Mouse (Mus musculus) right cerebral cortex, postnatal 36 days (tissue): Measurements from ENCODE around the gene Ascl2.

ENCODE experiments used
- DNase-seq, 2 experiments: peaks; one replicate each; pipeline ENCODE4 v3.0.0; 2022; ENCODE audit warnings: low spot score in 2 of 2, mixed read lengths in 1 of 2

Gene Ascl2

GRCm38 (mm10) chr7:142968809-142969511 lies at the start of gene Ascl2:
Ascl2 (minus strand) TSS chr7:142969264.
- no peak for DNase-seq

GRCm38 (mm10) chr7:143017181-143017580 lies 48.1 kb upstream of the Ascl2 start:
- DNase-seq, result no peak

- DNase-seq, result no peak
Measured at GRCm38 (mm10) chr7:143016424-143017142, 47.5 kb upstream of the Ascl2 start.

- DNase-seq, result peak in 1 of 2 experiments; percentile 42
Measured at GRCm38 (mm10) chr7:143015755-143016423, 46.8 kb upstream of the Ascl2 start.

DNA sequence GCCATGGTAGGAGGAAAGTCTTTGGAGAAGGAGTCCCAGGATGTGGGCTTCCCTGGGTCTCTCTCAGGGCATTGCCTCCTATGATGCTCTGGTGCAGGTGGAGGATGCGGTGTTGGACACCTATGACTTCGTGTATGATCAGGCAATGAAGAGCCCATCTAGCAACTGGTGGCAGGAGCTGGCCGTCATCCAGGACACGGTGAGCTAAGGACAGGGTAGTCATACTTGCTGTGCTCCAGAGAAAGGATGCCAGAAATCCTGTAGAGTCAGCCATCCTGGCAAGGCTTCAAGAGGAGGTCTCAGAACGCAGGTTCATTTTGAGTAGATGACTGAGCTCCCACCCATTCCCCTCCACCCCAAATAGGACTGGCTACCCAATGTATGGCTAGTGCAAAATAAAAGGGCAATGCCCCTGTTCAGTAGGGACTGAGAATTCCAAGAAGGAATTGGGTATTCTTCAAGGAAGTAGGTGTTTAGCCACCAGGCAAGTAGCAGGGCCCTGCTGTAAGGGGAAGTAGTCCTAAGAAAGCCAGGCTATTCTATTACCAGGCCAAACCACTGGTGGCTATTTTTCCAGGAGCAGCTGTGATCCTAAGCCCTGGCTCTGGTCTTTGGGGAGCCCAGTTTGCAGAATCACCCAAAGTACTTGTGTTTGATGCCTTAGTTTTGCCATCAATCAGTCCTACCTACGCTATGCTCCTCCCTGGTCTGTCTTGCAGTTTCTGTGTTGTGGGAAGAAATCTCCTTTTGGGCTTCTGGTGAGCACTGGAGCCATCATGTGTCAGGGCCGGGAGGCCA lies 46.0 kb upstream of the Ascl2 start:
- DNase-seq, result no peak

- peak in 1 of 2 experiments; percentile 38 for DNase-seq
Measured at GRCm38 (mm10) chr7:143013420-143014178, 44.5 kb upstream of the Ascl2 start.

DNA sequence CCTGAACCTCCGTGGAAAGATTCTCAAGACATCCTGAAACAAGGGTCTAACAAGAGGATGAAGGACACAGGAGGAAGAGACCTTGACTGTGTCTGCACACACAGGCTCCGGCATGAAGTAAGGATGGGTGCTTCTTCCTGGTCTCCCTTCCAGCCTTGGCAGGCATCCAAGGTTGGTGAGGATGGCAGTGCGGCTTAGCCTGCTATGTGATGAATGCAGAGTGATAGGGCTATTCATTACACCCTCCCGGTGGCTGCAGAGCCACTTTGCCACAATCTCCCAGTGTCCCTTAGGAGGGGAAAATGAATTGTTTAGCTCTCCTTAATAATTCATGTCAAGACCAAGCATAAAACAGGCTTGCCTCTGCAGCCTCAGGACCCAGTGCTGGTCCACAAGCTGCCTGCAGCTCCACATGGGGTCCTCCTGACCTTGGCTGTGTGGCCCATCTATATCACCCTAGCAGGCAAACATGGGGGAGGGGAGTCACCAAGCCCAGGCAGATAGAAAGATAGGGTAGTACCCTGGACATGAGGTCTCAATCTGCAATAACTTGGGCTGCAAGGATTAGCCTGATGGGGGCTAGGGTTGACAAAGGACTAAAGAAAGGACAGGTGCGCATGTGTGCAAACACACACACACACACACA lies 43.3 kb upstream of the Ascl2 start:
- DNase-seq, result no peak

- DNase-seq, result no peak
Measured at GRCm38 (mm10) chr7:143011226-143011625, 42.2 kb upstream of the Ascl2 start.

- DNase-seq, result no peak
Measured at GRCm38 (mm10) chr7:143009996-143010395, 40.9 kb upstream of the Ascl2 start.

- no peak for DNase-seq
Measured at GRCm38 (mm10) chr7:143008996-143009665, 40.1 kb upstream of the Ascl2 start.

GRCm38 (mm10) chr7:143008370-143008926 lies 39.4 kb upstream of the Ascl2 start:
- DNase-seq, result no peak

- peak; percentile 80 to 89 for DNase-seq
Measured at GRCm38 (mm10) chr7:143007599-143008369, 38.7 kb upstream of the Ascl2 start.

- no peak for DNase-seq
Measured at GRCm38 (mm10) chr7:143006756-143007598, 37.9 kb upstream of the Ascl2 start.

DNA sequence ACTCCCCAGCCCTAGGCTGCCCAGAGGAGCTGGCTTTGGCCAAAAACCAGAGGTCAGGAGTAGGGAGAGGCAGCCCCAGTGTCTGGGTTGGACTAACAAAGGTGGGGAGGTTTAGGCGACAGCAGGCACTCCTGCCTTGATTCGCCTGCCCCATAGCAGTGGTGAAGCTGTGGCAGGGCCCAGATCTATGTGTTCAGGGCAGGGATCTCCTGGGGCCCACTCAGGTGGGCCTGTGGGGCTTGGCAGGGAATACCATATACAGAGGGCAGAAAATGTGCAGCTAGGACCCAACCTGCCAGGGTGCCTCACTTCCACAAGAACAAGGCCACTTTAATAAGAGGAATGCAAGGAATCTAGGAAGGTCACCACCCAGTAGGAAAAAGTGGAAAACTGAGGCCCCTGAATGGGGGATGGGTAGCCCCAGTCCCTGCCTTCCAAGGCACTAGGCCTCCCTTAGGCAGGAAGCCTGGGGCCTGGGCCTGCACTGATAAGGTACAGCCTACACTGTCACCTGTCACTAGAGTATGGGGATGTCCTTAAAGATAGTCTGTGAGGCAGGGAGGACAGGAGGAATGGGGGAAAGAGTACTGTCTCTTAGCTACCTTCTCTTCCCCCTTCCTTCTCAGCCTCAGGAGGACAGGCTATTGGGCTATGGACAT lies 37.2 kb upstream of the Ascl2 start:
- DNase-seq, result no peak

- DNase-seq, result no peak
Measured at GRCm38 (mm10) chr7:143005344-143006096, 36.5 kb upstream of the Ascl2 start.

DNA sequence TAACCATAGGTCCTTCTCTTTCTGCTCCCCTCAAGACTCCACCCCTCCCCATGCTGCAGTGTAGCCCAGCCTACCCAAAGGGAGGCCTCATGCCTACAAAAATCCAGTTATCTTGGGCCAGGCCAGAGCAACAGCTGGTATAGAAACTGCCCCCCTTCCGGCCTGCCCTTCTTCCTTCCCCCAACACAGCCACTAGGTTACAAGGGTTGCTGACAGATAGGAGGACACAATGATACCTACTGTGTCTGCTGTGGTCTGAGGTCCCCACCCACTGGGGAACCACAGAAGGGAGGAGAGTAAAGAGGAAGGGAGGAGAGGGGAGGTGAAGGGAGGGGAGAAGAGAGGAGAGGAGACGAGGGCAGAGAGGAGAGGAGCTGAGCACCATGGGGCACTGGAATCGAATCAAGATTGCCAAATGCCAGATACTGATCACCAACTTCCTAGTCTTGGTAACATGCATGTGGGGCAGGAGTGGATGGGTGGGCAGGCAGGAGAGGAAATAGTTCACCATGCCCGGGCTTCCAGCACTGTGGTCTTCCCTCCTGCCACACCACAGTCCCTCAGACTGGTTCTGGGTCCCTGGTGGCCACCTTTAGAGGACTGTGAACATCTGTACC lies 35.8 kb upstream of the Ascl2 start, which contains the start of gene Tspan32:
TSS of gene Tspan32 (plus strand) at position 320 of the 617 bp plus-strand sequence.
- no peak for DNase-seq
